ENCODE assay signal across 34 mouse cellular contexts in genomic region chr14:35519402-35519801, GRCm38 (mm10).
DNase-seq lines count a peak whose midpoint lies in the region; ATAC-seq and TF ChIP-seq lines count a peak whose summit lies in the region.
"Had no signal": no experiment of that assay in that cellular context is flagged by ENCODE, and none has a peak within 500 bp of the region (broad histone marks: within the 10 kb centered on the region; RNA-seq: fewer than 3 reads in every experiment).

No protein-coding gene starts in this region.

- no peaks in the 10 kb centered on the region for H3K36me3 ChIP-seq in forebrain, postnatal 0 days (ENCODE audit: insufficient read depth)
- no peaks in the 10 kb centered on the region for H3K36me3 ChIP-seq in forebrain, embryonic 13.5 days (ENCODE audit: poor library complexity, severe bottlenecking)
- H3K36me3 ChIP-seq: embryonic facial prominence, embryonic 10.5 days; embryonic facial prominence, embryonic 13.5 days; forebrain, embryonic 10.5 days; heart, embryonic 12.5 days; heart, embryonic 15.5 days had no signal

- no peak overlapping the region for H3K4me2 ChIP-seq in forebrain, postnatal 0 days (ENCODE audit: low read depth)
- no peak overlapping the region for H3K4me2 ChIP-seq in forebrain, embryonic 13.5 days
- H3K4me2 ChIP-seq: embryonic facial prominence, embryonic 13.5 days; heart, embryonic 12.5 days; heart, embryonic 15.5 days; hindbrain, embryonic 14.5 days had no signal

- ATAC-seq in forebrain, postnatal 0 days: peak; percentile 32; the same call in 1 of the 2 replicates
- no peak for ATAC-seq in forebrain, embryonic 13.5 days
- ATAC-seq: activated CD4-positive, CD25-positive, alpha-beta regulatory T cell, adult 4 months; CD4-positive, CD25-positive, alpha-beta regulatory T cell, adult 4 months; forebrain, embryonic 14.5 days; hindbrain, postnatal 0 days; inflammation-experienced regulatory T-cells, adult 6 months; intestine, embryonic 16.5 days had no signal

- peak; percentile 8 for DNase-seq in forebrain, postnatal 0 days
- peak; percentile 11 for DNase-seq in right cerebral cortex, adult 18-20 months
- DNase-seq in right cerebral cortex, postnatal 25 days: no peak
- DNase-seq in brain, adult 2 months (ENCODE audit: low read depth, low spot score): peak; percentile 52
- DNase-seq in telencephalon, adult 2 months (ENCODE audit: low read depth, low spot score): peak; percentile 45
- DNase-seq in urinary bladder, postnatal 10 days (ENCODE audit: low spot score): no peak
- no peak for DNase-seq in kidney, postnatal 4 days
- DNase-seq: adrenal gland, postnatal 10 days; adrenal gland, postnatal 36 days; B cell, adult 2 months; cerebellum, adult 11 months; cerebellum, adult 2 months; cerebellum, postnatal 10 days; cerebellum, postnatal 36 days; embryo, embryonic 11 days; gastrocnemius, adult 2 months; gastrocnemius, postnatal 14 days; heart, adult 11 months; heart, postnatal 10 days; heart, postnatal 4 days had no signal

- no peak overlapping the region for H3K9ac ChIP-seq in forebrain, postnatal 0 days
- H3K9ac ChIP-seq in forebrain, embryonic 13.5 days: no peak overlapping the region
- H3K9ac ChIP-seq: embryonic facial prominence, embryonic 13.5 days; heart, embryonic 12.5 days; heart, embryonic 15.5 days; hindbrain, embryonic 14.5 days had no signal

- no peak overlapping the region for H3K4me3 ChIP-seq in forebrain, postnatal 0 days (ENCODE audit: low read depth, low read length)
- no peak overlapping the region for H3K4me3 ChIP-seq in forebrain, embryonic 13.5 days
- H3K4me3 ChIP-seq: embryonic facial prominence, embryonic 10.5 days; embryonic facial prominence, embryonic 13.5 days; erythroblast, embryonic 14.5 days; forebrain, embryonic 10.5 days; gastrocnemius, adult 2 months; heart, embryonic 12.5 days; heart, embryonic 15.5 days had no signal

- no peaks in the 10 kb centered on the region for H3K9me3 ChIP-seq in forebrain, postnatal 0 days (ENCODE audit: low read length)
- H3K9me3 ChIP-seq in forebrain, embryonic 13.5 days (replicated peaks): no peaks in the 10 kb centered on the region
- H3K9me3 ChIP-seq: embryonic facial prominence, embryonic 10.5 days; embryonic facial prominence, embryonic 13.5 days; forebrain, embryonic 10.5 days; heart, embryonic 12.5 days; heart, embryonic 15.5 days had no signal

- H3K27me3 ChIP-seq in forebrain, postnatal 0 days (ENCODE audit: insufficient read depth, low read length): no peaks in the 10 kb centered on the region
- no peaks in the 10 kb centered on the region for H3K27me3 ChIP-seq in forebrain, embryonic 13.5 days
- H3K27me3 ChIP-seq: embryonic facial prominence, embryonic 13.5 days; heart, embryonic 12.5 days; heart, embryonic 15.5 days had no signal

- no peak for TF ChIP-seq CTCF in forebrain, postnatal 0 days (IDR thresholded peaks at IDR 0.05; ENCODE audit: low read depth)

- no peak overlapping the region for H3K27ac ChIP-seq in forebrain, postnatal 0 days (ENCODE audit: low read depth, low read length)
- H3K27ac ChIP-seq in forebrain, embryonic 13.5 days: no peak overlapping the region
- H3K27ac ChIP-seq: embryonic facial prominence, embryonic 10.5 days; embryonic facial prominence, embryonic 13.5 days; forebrain, embryonic 10.5 days; gastrocnemius, adult 2 months; heart, embryonic 15.5 days; hindbrain, embryonic 14.5 days; hindbrain, postnatal 0 days had no signal

- H3K4me1 ChIP-seq in forebrain, postnatal 0 days (ENCODE audit: insufficient read depth): no peaks in the 10 kb centered on the region
- H3K4me1 ChIP-seq in forebrain, embryonic 13.5 days: no peaks in the 10 kb centered on the region
- H3K4me1 ChIP-seq: embryonic facial prominence, embryonic 10.5 days; embryonic facial prominence, embryonic 13.5 days; forebrain, embryonic 10.5 days; heart, embryonic 12.5 days; heart, embryonic 15.5 days had no signal

Comparison
In these comparisons a context has a peak if more than half of its experiments do, and no peak if none do; other contexts are left out.
1. DNase-seq: peak in forebrain, postnatal 0 days (single experiment), right cerebral cortex, adult 18-20 months (single experiment), brain, adult 2 months (single experiment) and telencephalon, adult 2 months (single experiment); none in right cerebral cortex, postnatal 25 days (single experiment), urinary bladder, postnatal 10 days (single experiment) and kidney, postnatal 4 days (0 of 2).